Mouse (Mus musculus) layer of hippocampus, postnatal 10 days (tissue): ENCODE results near the gene Tanc2. TPM values are rescaled to one million over a fixed set of nuclear protein-coding genes. Genes with fewer than 3 reads are reported as not detected.

Experiments
- DNase-seq, 2 experiments: peaks; one replicate each; pipeline ENCODE4 v3.0.0; 2021; ENCODE audit warnings: low spot score in 2 of 2
- long read RNA-seq: library from polyadenylated mRNA; stranded (forward); transcript quantifications from one replicate; pipeline ENCODE4 v2.0.0, GENCODE M21; 2023
- total RNA-seq, 2 experiments: library from RNA; stranded (reverse); gene quantifications; 2 replicates each; pipeline ENCODE4 v1.2.3; 2021

Tanc2 gene
- 100 to 1,000 TPM; 197 to 221 TPM for total RNA-seq
- long read RNA-seq, partial matches to known transcripts, result 2 of 20 reads
- long read RNA-seq, other reads (novel, unspliced or antisense), result 17 of 20 reads

DNA sequence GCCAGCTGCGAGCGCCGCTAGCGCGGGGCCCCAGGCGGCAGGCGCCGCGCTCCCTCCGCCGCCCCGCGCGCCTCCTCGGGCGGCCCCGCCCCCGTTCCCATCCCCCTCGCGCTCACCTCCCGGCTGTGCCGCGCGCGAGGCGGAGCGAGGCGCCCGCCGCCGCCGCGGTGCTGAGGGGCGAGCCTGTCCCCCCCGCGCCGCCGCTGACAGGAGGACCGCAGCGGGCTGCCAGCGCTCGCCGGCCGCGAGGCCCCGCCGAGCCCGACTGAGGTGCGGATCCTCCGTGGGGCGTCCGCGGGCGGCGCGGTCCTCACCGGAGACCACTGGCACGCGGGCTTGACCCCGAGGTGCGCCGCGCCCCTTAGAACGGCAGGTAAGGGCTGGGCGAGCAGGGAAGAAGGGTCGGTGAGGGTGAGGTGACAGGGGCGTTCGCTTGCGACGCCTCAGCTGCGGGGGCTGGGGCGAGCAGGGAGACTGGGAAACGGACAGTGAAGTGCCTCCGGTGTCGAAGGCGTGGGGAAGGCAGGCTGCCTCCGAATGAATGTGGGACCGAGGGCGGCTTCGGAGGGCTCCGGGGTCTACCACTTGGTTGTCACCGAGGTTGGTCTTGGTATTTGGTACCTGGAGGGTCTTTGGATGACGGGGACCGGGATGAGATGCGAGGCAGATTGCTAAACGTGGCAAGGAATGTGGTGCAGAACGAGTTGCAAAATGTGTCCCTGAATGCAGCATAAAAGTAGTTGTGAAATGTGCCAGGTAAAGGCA, at the start of gene Tanc2:
TSS of gene Tanc2 (plus strand) at position 110 of the 765 bp plus-strand sequence.
- DNase-seq, result peak; percentile 53 to 78

DNA sequence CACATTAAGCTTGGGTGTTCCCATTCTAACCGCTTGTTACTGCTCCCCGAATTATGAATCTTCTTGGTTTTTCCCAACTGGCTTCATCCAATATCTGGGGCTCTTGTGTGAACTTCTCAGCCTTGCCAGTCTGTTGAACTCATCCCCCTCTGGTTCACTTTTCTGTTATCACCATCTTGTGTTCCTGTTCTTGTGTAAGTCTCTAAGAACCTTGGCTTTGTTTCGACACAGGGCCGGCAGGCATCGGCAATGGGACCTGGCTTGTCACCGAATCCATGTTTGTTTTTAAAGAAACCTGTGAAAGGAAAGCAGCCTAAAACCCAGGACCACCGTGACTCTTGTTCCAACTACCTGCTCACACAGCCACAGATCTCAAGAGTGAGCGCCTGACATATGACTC, 49.0 kb upstream of the Tanc2 start:
- DNase-seq, result no peak

GRCm38 (mm10) chr11:105541366-105541765, 48.4 kb upstream of the Tanc2 start:
- DNase-seq, result no peak

DNA sequence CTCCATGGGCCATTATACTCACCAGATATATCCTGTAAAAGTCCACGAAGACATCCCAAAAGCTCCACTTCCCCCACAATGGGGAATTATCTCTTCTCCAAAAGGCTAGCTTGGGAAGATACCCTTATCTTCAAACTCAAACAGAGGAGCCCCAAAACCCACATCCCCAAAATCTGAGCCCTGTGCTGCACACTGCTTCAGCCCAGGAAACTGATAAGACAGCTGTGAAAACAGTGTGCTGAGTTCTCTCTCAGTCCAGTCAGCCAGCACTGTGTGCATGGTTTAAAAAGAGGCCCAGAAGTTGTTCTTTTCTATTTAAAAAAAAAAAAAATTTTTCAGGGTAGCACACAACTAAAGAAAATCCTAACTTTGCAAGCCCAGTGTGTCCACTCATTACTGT, 47.7 kb upstream of the Tanc2 start:
- DNase-seq, result no peak

GRCm38 (mm10) chr11:105545801-105546200, 44.0 kb upstream of the Tanc2 start:
- no peak for DNase-seq

DNA sequence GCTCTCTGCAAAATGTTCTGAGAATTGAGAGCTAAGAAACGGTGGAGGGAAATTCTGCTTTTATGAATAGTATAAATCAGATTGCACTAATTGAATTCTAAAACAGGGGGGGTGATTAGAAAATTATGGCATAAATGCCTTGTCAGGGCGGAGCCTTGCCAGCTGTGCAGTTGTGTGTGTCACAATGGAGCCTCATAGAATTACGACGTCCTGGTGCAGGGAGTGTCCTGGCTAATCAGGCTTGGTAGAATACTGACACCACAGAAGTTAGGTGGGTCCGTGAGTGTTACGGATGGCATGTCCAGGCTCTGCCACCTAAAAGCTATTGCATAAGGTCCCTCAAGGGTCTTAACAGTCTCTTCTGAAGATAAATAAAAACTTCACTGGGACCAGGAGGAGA, 43.4 kb upstream of the Tanc2 start:
- DNase-seq, result no peak

DNA sequence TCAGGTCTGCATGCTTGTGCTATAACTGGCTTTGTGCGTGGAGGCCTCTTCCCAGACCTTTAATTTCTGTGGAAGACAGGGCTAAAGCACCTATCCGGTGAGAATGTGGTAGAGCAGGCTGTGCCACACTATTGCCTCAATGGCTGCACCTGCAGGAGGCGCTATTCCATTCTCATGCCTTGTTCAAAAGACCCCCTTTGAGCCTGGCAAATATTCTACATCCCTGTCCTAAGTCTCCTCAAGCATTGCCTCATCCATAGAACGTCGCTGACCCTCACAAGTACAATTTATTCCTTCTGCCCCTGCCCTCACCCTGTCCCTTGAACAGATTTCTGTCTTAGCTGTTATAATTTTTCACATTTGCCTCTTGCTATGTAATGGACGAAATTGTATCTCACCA, 41.4 kb upstream of the Tanc2 start:
- no peak for DNase-seq

DNA sequence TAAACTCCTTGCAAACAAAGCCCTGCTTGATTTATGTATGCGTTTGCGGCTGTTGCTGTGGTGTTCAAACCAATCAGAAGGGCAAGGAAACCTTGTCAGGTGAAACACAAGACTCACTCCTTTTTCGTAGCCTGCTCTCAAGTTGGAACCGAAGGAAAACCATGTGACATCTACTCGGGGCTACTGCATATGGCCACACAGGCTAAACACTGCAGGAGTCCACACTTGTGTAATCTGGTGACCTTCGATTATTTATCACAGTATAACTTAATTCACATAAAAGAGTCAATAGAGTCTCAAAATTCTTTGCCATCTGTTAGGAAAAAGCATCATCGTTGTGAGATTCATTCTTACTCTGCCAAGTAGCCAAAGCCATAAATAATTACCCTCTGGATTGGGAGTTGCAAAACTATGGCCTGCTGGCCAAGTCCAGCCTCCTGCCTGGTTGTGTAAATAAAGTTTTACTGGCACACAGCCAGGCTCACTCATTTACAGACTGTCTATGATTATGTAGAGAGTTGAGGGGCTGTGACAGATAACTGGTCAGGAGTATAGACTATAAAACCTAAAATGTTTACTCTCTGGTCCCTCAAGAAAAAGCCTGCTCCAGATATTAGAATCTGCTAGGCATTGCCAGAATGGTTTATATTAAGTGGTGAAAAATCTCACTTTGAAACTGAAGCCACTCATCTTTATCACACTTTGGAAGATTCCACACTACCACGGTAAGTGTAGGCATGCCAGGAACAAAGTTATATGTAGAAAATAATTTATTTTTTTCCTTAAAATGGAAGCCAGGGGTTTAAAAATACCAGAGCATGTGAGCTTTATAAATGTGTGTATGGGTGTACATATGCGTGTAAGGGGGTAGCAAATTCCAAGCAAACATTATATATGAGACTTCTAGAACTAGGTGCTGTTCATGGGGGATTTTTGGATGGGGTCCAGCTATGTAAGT, 40.3 kb upstream of the Tanc2 start:
- DNase-seq, result no peak

GRCm38 (mm10) chr11:105557285-105557684, 32.5 kb upstream of the Tanc2 start:
- no peak for DNase-seq

GRCm38 (mm10) chr11:105558091-105558490, 31.7 kb upstream of the Tanc2 start:
- DNase-seq, result no peak

DNA sequence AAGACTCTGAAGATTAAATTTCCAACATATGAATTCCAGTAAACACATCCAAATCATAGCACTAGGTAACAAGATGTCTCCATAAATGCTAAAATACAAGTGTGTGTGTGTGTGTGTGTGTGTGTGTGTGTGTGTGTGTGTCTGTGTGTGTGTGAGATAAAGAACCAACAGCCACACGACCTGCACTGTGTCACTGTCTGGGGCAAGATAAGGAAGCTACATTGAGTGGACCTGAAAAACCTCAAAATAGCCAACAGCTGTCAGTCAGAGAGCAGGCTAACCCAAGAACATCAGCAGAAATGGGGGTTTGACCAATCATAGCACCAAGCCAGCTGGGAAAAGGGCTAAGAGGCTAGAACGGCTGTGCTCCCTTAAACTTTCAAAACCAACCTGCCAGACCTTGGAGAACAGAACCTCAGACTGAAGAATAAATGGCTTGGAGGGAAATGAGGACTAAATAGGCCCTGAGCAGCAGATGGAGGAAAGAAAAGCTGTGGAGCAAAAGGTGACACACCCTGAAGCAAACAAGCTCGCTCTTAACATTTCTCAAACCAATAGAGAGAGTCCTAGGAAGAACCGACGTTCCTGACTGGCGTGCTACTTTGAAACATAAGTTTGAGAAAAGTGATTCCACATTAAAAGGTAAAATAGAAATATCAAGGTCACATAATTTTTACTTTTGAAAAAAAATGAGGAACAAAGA, 30.8 kb upstream of the Tanc2 start:
- DNase-seq, result no peak

DNA sequence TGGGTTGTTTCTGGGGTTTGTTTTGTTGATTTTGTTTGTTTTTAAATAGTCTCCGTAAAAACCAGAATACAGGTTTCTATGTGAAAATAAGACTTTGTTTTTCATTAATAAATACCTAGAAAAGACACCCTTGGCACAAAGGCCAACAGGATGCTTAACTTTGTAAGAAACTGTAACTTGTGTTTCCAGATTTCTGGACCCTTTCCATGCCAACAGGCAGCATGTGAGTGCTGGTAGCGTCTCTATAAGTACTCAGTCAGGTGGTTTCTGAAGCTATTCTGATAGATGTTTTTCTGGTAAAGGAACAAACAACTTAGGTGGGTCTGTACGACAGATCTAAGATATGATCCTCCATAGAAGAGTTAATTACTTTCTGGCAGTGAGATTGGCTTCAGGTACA, 26.2 kb upstream of the Tanc2 start:
- no peak for DNase-seq

DNA sequence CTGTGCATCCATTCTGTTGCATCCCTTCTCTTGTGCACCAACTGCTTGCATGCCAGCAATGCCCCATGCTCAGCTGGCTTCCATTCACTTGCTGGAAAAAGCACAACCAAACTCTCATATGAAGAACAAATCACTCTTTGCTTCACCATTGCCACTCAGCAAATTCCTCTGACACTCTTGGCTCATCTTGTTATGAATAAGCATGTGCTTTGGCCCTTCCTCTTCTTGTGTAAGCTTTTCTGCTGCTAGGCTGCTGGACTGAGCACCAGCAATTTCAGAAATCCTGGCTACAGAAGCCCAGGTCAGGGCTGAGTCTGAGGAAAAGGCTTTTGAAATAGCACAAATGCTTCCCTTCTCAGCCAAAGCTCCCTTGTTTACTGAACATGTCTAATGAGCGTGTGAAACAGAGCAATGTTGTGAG, 22.6 kb upstream of the Tanc2 start:
- peak; percentile 46 to 47 for DNase-seq

GRCm38 (mm10) chr11:105571996-105572395, 17.8 kb upstream of the Tanc2 start:
- DNase-seq, result no peak

DNA sequence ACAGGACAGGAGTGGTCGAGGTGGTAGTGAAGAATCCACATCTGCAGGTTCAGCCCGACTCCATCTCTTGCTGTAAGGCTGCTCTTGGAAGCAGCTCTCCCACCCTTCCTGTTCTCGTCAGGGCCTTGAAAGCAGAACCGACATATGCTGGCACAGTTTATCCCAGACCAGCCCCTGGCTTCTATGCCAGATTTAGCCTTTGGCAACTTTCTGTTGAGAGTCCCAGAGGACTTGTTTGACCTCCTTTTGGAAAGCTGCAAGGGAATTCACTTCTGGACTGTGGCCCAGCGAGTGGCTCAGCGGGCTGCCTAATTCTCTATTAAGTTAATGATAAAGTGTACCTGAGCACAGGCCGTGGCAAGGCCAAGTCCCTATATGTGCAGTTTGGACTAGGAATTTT, 15.5 kb upstream of the Tanc2 start:
- peak in 1 of 2 experiments; percentile 12 for DNase-seq

DNA sequence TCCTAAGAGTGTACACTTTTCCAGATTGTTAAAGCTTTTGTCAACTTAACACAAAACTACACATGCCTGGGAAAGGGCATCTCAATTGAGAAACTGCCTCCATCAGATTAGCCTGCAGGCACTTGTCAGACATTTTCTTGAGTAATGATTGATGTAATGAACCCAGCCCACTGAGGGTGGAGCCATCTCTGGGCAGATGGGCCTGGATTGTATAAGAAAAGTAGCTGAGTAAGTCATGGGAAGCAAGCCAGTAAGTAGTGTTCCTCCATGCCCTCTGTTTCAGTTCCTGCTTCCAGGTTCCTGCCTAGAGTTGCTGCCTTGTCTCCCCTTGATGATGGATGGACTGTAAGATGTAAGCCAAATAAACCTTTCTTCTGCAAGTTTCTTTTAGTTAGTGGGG, 12.6 kb upstream of the Tanc2 start:
- no peak for DNase-seq

- no peak for DNase-seq
These were observed 7.8 kb upstream of the Tanc2 start for GRCm38 (mm10) chr11:105582020-105582419.

- DNase-seq, result peak; percentile 92
These were observed 432 bp upstream of the Tanc2 start for GRCm38 (mm10) chr11:105589231-105589876.

- DNase-seq, result peak; percentile 25 to 41
These were observed 2.1 kb downstream of the Tanc2 start for GRCm38 (mm10) chr11:105591905-105592304.

DNA sequence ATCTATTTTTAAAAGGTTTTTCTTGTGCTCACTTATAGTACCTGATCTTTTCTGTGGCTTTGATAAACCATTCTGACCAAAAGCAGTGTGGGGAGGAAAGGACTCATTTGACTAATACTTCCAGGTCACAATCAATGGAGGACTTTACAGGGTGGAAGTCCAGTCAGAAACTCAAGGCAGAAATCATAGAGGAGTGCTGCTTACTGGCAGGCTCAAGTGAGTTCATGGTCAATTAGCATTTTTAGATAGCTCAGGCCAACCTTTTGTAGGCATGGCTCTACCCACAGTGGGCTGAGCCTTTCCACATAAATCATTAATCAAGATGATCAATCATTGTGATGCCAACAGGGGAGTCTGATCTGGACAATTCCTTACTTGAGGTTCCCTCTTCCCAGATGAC, 12.4 kb downstream of the Tanc2 start:
- no peak for DNase-seq

- DNase-seq, result no peak
These were observed 36.4 kb downstream of the Tanc2 start for GRCm38 (mm10) chr11:105626201-105626600.
